Mouse (Mus musculus) intestine, postnatal 0 days (tissue): ENCODE measurements around the gene Rnf181. TPM values are rescaled to one million over a fixed set of nuclear protein-coding genes. Genes with fewer than 3 reads are reported as not detected.

Experiments
- ATAC-seq: fragments of 200-750 bp; cut with Nextera tagmentation; 2 replicates; pipeline ENCODE4 v1.8.0; 2017; ENCODE audit warnings: mild to moderate bottlenecking, moderate TSS enrichment, moderate library complexity
- H3K27ac ChIP-seq: fragments of 300-500 bp; sonication (generic); 2 replicates; pipeline ENCODE4 v1.5.1; 2014; ENCODE audit warnings: mild to moderate bottlenecking, low read depth, low read length, moderate library complexity
- H3K27me3 ChIP-seq: fragments of 300-500 bp; sonication (generic); replicated peaks from 2 replicates; pipeline ENCODE4 v1.6.1; 2014; ENCODE audit warnings: low read length, mixed read lengths; ENCODE audit not compliant: control insufficient read depth, insufficient read depth
- H3K36me3 ChIP-seq: fragments of 300-500 bp; sonication (generic); 2 replicates; pipeline ENCODE4 v1.6.1; 2014; ENCODE audit warnings: mild to moderate bottlenecking, moderate library complexity; ENCODE audit not compliant: control insufficient read depth, insufficient read depth
- H3K4me1 ChIP-seq: fragments of 300-500 bp; sonication (generic); replicated peaks from 2 replicates; pipeline ENCODE4 v1.6.1; 2014; ENCODE audit warnings: antibody characterized with exemption, low read length, mixed read lengths; ENCODE audit not compliant: control insufficient read depth, insufficient read depth
- H3K4me2 ChIP-seq: fragments of 300-500 bp; sonication (generic); replicated peaks from 2 replicates; pipeline ENCODE4 v1.6.1; 2014; ENCODE audit warnings: low read depth, mild to moderate bottlenecking, moderate library complexity
- H3K4me3 ChIP-seq: fragments of 300-500 bp; sonication (generic); 2 replicates; pipeline ENCODE4 v1.5.1; 2014; ENCODE audit warnings: low read depth, low read length
- H3K9ac ChIP-seq: fragments of 300-500 bp; sonication (generic); 2 replicates; pipeline ENCODE4 v1.6.1; 2014; ENCODE audit warnings: mild to moderate bottlenecking, low read depth, low read length
- H3K9me3 ChIP-seq: fragments of 300-500 bp; sonication (generic); 2 replicates; pipeline ENCODE4 v1.6.1; 2016; ENCODE audit warnings: mixed run types; ENCODE audit not compliant: control insufficient read depth
- CTCF ChIP-seq: sonication (generic); IDR thresholded peaks from 2 replicates; pipeline ENCODE4 v1.5.1; 2016; ENCODE audit warnings: low read depth, mild to moderate bottlenecking, control low read depth, antibody characterized with exemption, moderate library complexity
- WGBS: fragments of 180-500 bp; shearing (Covaris S2); extraction: QIAGEN DNeasy Blood & Tissue Kit; methylation state at CpG from one replicate; pipeline ENCODE4 v1.1.7; 2014; 5-methylcytosine and 5-hydroxymethylcytosine counted together
- polyA plus RNA-seq: library from polyadenylated mRNA; unstranded; fragments of >200 nt; fragmentation: Nextera tagmentation; extraction: Ambion mirVana; gene quantifications from 2 replicates; pipeline ENCODE4 v1.2.1, GENCODE M21; 2015

Gene Rnf181
- polyA plus RNA-seq, 1 experiment from 2014 or later = 122 TPM

DNA sequence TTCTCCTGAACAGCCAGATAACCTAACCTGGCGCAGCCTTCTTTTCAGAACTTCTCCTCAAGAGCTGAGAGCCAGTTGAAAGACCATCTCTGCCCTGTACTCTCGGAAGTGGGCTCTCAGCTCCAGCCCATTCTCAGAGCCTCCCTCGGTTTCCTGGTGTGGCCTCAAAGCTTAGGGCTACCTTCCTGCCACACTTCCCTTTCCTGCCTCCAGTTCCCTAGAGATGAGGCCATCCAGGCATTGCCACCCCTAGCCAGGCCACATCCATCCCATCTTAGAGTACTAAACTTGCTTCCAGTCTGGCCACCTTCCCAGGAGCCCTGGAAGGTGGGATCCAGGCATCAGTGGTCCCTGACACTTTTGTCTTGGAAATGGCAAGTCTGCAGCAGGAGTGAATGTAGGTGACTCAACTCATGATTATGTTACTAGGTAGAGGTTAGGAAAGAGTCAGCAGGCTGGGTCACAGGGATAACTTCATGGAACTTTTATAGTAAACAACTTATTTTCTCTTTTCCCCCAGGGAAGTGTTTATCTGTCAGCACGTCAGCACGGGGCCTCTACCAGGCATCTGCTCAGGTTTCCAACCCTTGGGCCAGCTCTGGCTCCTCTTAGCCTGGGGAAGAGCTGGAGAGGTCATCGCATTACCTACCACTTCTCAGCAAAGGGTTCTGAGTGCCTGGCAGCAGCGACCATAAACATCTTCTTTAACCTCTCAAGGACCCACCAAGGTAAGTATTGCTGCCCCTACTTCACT lies 12.8 kb upstream of the Rnf181 start:
- Histone ChIP-seq H3K4me2 (peak overlapping the region; percentile 78), H3K4me1 (no peaks in the 10 kb centered on the region), H3K27me3 (no peaks in the 10 kb centered on the region), H3K9me3 (no peaks in the 10 kb centered on the region), H3K36me3 (peaks cover 7% of the 10 kb centered on the region; the same call in 1 of the 2 replicates), H3K9ac (peak overlapping the region; percentile 49), H3K4me3 (peak overlapping the region; percentile 51), H3K27ac (peak overlapping the region; percentile 70; the same call in 1 of the 2 replicates)
- no peak for TF ChIP-seq CTCF
- WGBS = 57% methylated on average over 7 of the region's 7 CpGs
- 0 out of 2 replicates have a peak, but pooled peaks have one; percentile 3 for ATAC-seq

- H3K4me1 ChIP-seq = no peaks in the 10 kb centered on the region
- H3K27me3 ChIP-seq = no peaks in the 10 kb centered on the region
- no peaks in the 10 kb centered on the region for H3K9me3 ChIP-seq
- WGBS = 89% methylated on average over 8 of the region's 8 CpGs
- H3K4me3 ChIP-seq = no peak overlapping the region
- H3K36me3 ChIP-seq = no peaks in the 10 kb centered on the region
- H3K4me2 ChIP-seq = no peak overlapping the region
- H3K9ac ChIP-seq = no peak overlapping the region
- no peak overlapping the region for H3K27ac ChIP-seq
- no peak for ATAC-seq
- no peak for TF ChIP-seq CTCF
Measured at GRCm38 (mm10) chr6:72378510-72379234, 11.9 kb upstream of the Rnf181 start.

DNA sequence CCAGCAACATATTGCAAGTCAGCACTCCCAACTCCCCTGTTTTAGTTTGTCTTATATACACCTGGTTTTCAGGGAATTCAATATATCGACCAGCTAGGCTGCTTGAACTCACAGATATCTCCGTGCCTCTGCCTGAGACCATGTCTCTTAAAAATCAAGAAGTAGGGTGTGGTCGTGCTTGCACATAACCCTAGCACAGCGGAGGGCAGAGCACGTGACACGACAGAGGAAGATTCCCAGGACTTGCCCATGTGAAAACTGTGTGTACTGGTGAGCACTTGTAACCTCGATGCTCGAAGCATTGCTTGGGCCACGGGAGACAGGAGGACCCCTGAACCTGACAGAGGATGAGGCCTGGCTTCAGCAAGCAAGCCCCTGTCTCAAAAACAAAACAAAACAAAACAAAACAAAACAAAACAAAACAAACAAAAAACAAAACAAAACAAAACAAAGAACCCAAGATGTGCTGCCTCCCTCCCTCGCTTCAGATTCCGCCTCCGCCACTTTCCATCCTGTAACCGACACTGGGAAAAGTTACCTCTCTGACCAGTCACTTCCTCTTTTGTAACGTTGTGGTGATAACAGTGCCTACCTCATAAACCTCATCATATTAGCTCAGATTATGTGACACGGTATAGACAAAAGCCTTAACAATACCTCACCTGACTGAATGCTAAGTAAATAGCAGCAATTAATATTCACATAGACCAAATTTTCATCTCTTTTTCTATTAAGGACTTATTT lies 8.2 kb upstream of the Rnf181 start:
- TF ChIP-seq CTCF = no peak
- Histone ChIP-seq H3K4me3 (no peak overlapping the region), H3K27ac (no peak overlapping the region), H3K9ac (no peak overlapping the region), H3K36me3 (no peaks in the 10 kb centered on the region), H3K27me3 (no peaks in the 10 kb centered on the region), H3K9me3 (no peaks in the 10 kb centered on the region), H3K4me2 (0 out of 2 replicates have a peak overlapping the region, but pooled peaks have one; percentile 3), H3K4me1 (0 out of 2 replicates have a peak, but pooled peaks cover 3% of the 10 kb centered on the region)
- no peak for ATAC-seq
- 54% methylated on average over 15 of the region's 15 CpGs for WGBS

DNA sequence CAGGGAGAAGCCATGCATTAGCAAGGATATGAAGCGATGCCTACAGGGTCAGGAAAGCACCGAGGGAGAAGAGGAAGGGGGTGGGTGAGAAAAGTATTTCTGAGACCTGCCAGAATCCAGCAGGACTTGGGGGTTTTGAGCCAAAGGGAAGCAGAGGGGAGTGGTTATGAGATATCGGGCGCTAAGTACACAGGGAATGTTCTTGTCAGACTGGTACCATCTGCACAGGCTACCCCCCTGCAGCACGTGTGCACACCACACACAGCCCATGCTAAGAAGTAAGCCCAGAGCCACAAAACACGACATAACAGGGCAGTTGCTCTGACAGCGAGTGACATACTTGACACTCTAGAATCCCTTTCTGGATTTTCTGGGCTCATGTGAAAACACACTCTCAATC lies 7.5 kb upstream of the Rnf181 start:
- no peak for TF ChIP-seq CTCF
- H3K36me3 ChIP-seq = no peaks in the 10 kb centered on the region
- H3K9me3 ChIP-seq = no peaks in the 10 kb centered on the region
- H3K27me3 ChIP-seq = no peaks in the 10 kb centered on the region
- WGBS = 53% methylated on average over 7 of the region's 7 CpGs
- H3K4me3 ChIP-seq = no peak overlapping the region
- no peak overlapping the region for H3K27ac ChIP-seq
- H3K9ac ChIP-seq = no peak overlapping the region
- H3K4me2 ChIP-seq = no peak overlapping the region
- H3K4me1 ChIP-seq = 0 out of 2 replicates have a peak, but pooled peaks cover 3% of the 10 kb centered on the region
- no peak for ATAC-seq

DNA sequence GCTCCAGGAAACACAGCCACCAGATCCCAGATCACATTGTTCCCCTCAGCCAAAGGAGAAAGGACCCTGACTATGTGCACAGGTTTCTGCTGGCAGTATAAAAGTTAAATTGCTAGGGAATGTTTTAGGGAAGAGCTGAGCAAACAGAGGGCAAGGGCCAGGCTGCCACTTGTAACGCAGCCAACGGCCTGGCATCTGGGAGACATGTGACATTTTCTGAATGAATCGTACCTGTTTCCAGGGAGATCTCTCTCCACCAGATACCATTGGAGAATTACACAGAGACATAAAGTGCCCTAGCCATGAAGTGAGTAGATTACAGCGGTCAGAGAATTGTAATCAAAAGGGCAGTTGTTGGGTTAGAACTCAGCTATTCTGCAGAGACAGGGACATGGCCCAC lies 6.4 kb upstream of the Rnf181 start:
- Histone ChIP-seq H3K9me3 (no peaks in the 10 kb centered on the region), H3K9ac (no peak overlapping the region), H3K27me3 (no peaks in the 10 kb centered on the region), H3K27ac (0 out of 2 replicates have a peak overlapping the region, but pooled peaks have one; percentile 11), H3K4me1 (0 out of 2 replicates have a peak, but pooled peaks cover 3% of the 10 kb centered on the region), H3K36me3 (no peaks in the 10 kb centered on the region), H3K4me2 (no peak overlapping the region), H3K4me3 (no peak overlapping the region)
- TF ChIP-seq CTCF = no peak
- no peak for ATAC-seq
- 46% methylated on average over 4 of the region's 4 CpGs for WGBS

DNA sequence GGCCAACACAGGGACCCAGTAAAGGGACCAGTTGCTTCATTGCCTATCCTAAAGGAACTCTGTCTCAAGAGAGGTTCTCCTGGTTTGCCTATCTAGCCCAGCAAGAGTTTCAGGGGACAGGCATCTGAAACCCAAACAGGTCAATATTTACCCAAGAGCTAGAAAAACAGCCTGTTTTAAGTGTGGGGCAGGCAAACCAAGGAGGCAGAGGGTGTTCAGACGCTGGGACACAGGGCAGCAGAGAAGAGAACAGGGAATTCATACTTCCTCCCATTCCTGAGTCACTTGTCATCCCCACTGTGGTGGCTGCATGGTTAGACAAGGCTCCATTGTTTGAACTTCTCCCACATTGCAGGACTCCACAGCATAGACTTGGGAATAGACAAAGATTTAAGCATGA lies 4.8 kb upstream of the Rnf181 start:
- 25% methylated on average over 1 of the region's 1 CpGs for WGBS
- H3K27me3 ChIP-seq = no peaks in the 10 kb centered on the region
- no peaks in the 10 kb centered on the region for H3K36me3 ChIP-seq
- no peak overlapping the region for H3K9ac ChIP-seq
- TF ChIP-seq CTCF = no peak
- H3K9me3 ChIP-seq = no peaks in the 10 kb centered on the region
- no peak overlapping the region for H3K27ac ChIP-seq
- no peak for ATAC-seq
- no peak overlapping the region for H3K4me3 ChIP-seq
- 0 out of 2 replicates have a peak, but pooled peaks cover 3% of the 10 kb centered on the region for H3K4me1 ChIP-seq
- H3K4me2 ChIP-seq = no peak overlapping the region
